Mouse (Mus musculus) NIH3T3 (cell line): ENCODE data around the gene Ndrg4.
"Not testable (repeated sequence)": the region's sequence is repeated elsewhere in the genome, so short reads cannot be mapped to it uniquely, and the experiment has no call there.

Source experiments
- DNase-seq: peaks from one replicate; pipeline ENCODE4 v3.0.0-alpha.2; 2012; ENCODE audit warnings: low read depth

Ndrg4 gene

DNA sequence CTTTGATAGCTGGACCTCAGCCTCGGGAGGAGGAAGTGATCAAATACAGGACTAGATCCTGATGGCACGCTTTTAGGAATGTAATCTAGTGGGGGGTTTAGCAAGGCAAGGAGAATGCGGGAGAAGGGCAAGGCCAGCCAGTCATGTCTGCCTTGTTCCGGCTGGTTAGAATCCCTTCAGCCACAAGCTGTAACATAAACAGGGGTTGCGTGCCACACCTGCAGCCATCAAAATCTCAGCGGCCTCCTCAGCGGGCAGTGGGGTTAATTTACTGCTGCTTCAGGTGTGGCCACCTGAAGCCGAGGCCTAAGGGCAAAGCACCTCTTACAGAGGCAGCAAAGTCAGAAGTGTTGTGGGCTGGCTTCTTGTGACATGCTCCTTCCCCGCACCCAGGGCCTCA lies at the start of gene Ndrg4:
Gene Ndrg4, plus strand, starts transcription at position 350 of the 400 bp plus-strand sequence.
- no peak for DNase-seq

DNA sequence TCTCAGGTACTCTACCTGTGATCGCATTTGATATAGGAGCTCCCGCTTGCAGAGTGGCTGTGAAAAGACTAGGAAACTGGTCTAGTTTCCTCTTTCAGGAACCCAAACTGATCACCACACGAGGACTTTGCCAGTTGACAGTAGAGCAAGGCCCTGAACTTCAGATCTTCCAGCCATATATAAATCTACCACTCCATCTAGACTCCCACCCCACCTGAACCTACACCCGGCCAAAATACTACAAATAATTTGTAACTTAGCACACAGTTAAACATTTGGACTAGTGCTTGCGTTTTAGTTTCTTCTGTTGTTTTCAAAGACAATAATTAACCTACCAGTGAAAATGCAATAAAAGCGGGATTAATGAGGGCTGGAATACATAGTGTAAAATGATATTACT lies 43.9 kb upstream of the Ndrg4 start:
- no peak for DNase-seq

DNA sequence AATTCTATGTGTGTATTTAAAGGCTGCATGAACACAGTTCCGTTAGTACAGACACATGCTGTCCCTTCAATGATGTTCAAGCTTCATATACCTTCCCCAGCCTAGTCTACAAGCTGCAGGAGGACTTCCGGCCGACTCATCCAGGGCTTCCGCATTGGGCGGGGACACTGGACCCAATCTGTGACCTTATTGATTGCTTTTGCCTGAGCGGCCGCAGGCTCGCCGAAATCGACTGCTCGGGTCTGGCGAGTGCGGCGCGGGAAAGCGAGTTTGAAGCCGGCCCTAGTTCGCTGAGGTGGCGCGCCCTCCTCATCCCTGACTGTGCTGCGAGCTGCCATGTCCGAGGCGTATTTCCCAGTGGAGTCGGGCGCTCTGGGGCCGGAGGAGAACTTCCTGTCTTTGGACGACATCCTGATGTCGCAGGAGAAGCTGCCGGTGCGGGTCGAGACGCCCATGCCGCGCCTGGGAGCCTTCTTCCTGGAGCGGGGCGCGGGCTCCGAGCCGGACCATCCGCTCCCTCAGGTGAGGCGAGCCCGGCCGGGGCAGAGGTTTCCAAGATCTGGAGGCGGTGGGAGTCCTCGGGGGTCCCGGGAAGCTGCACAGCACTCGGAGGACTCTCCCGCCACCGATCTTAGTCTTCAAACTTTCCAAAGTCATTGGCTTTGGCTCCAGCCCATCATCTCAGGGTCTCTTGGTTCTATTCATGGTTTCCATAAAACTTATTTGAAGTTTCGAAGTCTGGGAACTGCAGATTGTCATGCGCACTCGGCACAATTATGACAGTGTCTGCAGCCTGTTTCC lies 43.3 kb upstream of the Ndrg4 start, which contains the start of gene Gins3:
Gene Gins3, plus strand, starts transcription at position 192 of the 801 bp plus-strand sequence.
- peak; percentile 95 for DNase-seq

DNA sequence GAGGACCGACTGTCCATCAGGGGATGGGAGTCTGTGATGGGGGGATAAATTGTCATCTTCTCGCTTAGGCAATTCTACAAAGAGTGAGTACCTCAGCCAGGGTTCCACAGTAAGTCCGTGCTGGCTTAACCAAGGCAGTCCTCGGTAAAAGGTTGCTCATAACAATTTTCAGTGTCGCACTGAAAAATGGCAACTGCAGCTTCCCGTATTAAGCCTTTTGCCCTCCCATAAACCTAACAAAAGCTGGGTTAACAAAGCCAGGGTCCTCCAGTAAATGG lies 42.8 kb upstream of the Ndrg4 start:
- DNase-seq = peak; percentile 10

DNA sequence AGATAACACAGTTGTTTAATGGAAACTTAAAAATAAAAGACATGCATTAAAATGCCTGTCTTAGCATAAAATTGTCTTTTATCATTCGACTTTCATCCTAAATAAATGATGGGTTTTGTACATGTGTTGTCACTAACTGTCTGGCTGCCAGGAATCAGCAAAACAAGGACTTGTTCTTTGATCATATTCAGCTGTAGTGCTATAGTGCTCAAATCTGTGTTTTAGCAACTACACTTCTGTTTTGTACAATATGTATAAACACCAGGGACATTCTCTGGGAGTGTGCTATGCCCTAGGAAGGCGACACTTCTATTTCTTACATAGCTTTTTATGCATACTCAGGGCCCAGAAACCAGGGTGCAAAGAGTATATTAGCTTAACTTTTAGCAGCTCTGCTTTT lies 31.8 kb upstream of the Ndrg4 start:
- DNase-seq = no peak

DNA sequence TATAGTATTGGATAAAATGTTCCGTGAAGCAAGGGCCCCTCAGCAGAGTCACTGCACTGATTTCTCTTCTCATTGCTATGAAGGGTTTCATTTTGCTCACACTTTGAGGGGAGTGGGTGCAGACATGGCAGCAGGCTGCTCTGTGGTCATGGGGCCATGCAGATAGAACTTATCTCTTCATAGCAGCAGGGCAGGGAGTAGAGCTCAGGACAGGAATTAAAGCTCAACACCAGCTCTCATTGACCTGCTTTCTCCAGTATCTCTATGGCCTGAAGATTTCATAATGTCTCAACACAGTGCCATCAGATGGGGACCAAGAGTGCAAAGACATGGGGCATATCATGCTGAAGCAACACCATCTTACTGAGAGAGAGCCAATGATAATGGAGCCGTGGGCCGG lies 28.5 kb upstream of the Ndrg4 start:
- no peak for DNase-seq

DNA sequence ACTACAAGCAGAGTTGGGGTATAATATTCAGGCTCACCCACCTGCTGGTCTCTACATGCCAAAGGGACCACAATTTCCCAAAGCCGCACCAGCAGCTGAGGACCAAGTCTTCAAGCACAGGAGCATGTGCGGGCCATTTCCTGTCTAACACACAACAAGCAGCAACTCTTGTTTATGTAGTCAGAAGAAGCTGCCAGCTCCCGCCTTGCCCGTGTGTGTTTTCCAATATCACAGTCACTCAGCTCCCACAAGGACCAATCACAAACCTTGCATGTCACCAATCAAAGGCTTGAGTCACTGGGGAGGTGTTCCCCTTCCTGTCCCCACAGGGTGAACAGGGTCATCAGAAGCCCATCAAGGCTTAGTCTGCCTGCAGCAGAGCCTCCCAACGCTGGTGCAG lies 23.4 kb upstream of the Ndrg4 start:
- DNase-seq = no peak

DNA sequence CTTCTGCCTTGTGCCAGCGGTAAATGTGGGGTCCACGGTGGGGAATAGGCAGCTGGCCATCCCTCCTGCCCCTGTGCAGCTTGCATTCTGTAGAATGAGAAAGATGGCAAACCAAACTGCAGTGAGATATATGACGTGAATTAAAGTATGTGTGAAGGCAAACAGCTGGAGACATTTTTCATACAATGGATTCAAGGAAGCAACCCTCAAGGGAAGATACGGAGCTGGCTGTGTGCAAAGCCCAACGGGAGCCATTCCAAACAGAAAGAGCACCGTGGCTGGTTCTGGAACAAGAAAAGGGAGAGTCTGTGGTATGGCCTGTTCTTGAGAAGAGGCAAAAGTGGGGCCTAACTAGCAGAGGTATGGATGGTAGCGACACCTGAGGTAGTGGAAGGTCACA lies 20.9 kb upstream of the Ndrg4 start:
- no peak for DNase-seq

DNA sequence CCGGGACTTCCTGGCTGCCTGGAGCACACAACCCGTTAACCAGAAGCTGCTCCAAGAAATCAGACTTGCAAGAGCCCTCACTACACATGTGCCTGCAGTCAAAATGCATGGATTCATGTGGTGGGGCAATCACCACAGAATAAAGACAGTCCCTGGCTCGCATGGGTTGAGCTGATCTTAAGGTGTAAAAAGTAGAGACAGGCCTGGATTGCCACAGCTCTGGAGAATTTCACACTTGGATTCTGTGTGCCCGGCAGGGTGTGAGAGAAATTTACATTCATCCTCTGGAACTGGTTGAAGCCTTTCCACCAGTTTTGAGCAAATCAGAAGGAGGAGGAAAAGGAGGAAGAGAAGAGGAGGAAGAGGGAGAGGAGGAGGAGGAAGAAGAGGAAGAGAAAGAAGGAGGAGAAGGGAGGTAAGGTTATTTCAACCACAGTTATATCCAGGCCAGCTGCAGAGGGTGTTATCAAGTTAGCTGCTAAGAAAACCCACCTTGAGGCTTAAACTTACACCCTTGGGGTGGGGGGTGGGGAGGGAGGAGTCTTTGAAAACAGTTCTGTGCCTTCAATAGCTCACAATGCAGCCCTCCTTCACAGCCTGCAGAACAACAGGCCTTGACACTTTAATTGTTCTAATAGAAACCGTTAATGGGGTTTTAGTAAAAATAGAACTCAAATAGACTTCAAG lies 20.3 kb upstream of the Ndrg4 start:
- DNase-seq = no peak

DNA sequence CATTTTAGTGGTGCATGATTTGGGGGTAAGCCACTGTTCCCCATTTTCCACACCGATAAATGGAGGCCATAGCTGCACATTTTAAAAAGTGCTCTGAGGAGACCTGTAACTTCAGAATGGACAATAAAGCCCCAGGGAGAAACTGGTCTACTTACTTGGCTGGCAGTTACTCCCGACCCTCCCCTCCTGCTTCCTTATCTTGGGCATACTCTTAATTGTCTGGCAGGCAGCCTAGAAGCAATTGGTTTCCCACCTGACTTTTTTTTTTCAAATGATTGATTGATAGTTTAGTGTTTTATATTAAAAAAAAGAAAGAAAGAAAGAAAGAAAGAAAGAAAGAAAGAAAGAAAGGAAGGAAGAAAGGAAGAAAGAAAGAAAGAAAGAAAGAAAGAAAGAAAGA lies 19.3 kb upstream of the Ndrg4 start:
- DNase-seq = no peak

DNA sequence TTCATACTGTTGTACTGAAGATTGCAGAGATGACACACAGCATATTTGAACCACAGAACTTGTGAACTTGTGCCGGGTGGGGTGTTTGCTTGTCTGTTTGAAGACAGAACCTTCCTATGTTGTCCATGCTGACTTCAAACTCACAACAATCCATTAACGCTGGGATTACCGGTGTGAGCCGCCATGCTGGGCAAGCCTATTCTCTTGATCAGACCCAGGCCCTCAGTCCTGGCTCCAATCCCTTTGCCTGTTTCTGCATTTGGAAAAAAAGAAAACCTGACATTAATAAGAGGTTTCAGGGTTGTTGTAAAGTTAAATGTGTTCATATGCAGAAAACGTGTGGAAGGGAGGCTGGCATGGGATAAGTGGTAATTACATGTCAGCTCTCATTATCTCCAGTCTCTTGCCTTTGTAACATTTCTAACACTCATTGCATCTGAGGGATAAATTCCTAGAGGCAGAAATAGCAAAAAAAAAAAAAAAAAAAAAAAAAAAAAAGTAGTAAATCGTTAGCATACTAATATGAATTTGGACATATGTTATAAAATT lies 16.4 kb upstream of the Ndrg4 start:
- DNase-seq = no peak

DNA sequence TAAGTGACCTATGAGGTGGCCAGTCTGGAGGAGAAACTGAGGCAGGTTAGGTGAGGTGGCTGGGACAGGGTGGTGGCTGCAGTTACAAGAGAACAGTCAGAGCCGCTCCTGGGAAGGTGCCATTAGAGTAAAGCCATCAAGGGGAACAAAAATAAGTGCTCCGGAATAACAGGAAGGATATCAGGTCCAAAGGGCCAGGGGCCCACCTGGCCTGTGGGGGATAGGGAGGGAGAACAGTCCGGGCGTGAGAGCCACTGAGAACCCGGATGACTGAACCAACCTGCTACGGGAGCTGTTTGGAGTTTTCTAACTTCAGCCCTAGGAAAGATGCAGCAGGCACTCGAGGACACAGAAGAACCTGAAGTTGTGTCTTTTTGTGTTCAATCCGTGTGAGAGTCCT lies 15.7 kb upstream of the Ndrg4 start:
- no peak for DNase-seq

DNA sequence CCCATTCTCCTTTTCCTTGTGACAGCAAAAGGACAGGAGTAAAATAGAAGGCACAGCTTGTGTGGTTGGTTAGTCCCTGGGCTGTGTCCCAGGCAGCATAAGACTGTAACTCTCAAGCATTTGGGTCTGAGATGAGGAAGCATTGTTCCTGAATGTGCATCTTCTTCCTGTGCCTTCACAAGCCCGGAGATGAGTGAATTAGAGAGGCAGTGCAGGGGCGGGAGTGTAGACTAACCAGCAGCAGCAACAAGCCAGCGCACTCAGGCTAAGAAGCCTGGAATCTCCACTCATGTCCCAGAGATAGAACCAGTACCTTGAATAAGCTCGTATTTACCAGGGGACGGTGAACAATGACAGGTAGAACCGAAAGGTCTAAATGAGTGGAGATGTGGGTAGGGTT lies 15.2 kb upstream of the Ndrg4 start:
- DNase-seq = no peak

DNA sequence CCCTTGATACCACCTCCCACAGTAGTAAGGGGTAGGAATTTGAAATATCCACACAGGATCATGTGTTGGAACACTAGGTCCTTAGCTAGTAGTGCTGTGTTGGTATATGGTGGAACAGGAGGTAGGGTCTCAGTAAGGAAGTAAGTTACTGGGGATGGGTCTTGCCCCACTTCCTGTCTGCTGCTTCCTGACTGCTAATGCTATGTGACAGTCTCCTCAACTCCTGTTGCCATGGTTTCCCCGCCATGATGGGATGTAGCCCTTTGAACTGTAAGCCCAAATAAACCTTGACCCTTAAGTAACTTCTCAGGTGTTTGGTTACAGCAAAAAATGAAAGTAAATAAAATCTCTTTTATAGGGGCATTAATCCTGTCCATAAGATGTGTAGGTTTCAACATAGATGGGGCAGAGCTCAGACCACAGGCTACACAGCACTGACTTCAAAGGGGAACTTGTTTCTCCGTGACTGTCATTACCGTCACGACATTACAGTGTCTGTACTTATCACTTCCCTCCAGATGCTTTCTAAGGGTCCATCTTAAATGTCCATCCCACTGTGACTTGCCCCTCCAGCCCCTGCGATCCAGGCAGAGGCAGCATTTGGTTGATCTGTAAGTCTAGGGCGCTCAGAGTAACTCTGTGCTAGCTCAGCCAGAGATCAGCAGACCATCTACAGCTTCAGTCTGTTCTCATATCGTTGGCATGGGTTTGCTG lies 13.7 kb upstream of the Ndrg4 start:
- DNase-seq = no peak

DNA sequence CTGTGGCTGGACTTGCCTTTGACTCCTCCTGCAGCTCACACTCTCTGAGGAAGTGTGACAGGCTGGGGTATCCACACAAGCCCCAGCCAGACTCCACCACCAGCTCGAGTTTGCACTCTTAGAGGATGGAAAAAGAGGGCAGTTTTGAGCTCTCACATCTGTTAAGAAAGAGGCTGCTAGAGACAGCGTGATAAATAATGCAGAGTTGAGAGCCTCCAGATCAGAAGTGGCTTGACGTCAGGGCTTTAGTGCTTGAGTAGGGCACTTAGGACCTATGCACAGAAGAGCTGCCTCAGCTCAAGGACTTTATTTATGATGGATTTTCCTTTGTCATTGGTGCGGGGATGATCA lies 13.2 kb upstream of the Ndrg4 start:
- no peak for DNase-seq

DNA sequence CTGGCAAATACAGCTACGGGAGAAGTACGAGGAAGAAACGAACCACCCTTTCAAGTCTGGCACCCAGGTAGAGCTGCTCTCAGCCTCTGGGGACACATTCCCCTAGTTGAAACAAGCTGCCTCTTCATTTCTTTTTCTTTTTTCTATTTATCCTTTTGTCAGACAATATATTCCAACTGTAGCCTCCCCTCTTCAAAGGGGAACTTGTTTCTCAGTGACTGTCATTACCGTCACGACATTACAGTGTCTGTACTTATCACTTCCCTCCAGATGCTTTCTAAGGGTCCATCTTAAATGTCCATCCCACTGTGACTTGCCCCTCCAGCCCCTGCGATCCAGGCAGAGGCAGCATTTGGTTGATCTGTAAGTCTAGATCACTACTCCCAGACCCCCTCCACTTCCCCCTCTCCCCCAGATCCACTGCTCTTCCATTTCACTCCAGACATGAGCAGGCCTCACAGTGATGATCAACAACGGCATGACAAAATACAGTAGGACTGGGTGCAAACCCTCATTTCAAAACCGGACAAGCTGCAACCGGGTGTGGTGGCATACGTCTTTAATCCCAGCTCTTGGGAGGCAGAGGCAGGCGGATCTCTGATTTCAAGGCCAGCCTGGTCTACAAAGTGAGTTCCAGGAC lies 10.8 kb upstream of the Ndrg4 start:
- DNase-seq = not testable (repeated sequence)

DNA sequence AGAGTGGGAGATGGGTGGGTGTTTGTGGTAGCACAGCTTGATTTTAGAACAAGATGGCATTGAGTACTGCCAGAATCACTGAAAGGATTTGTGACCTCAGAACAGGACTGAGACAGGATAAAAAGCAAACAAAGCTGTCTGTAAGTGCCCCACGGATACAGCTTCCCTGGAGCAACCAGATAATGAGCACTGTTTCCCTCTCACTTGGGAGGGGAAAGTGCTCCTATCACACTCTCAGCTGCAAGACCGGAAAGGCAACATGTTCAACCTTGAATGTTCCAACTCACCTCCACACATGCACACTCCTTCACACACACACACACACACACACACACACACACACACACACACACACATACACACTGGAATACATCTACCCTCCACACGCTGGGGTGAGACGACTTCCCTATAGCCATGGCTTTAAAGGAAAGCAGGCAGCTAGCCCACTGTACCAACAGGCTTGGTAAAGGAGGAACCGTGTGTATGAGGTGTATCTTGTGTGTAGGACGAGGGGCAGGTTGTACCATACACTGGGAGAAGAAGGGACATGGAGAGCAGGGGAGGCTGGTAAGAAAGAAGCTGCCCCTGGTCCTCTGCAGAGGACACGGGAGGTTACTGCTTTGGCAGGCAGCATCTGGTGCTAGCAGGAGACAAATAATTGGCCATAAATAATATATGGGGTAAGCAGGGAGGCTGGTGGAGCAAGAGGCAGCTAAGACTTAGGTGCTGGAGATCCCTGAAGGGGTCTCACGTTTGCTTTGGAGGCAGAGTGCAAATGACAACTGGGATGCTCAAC lies 8.4 kb upstream of the Ndrg4 start:
- DNase-seq = no peak

DNA sequence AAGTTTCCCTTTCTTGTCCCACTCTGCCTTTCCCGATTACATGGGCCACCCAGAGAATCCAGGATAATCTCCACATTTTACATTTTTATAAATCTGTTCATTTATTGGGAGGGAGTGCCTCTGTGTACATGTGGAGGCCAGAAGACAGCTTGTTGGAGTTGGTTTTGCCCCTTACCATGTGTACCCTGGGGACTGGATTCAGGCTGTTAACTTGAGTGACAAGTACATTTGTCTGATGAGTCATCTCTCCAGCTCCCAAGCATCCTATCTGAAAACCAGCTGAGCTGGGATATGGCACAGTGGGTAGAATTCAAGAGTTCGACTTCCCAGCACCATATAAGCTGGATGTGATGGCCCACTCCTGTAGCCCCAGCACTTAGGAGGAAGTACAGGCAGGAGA lies 6.8 kb upstream of the Ndrg4 start:
- DNase-seq = peak; percentile 8

DNA sequence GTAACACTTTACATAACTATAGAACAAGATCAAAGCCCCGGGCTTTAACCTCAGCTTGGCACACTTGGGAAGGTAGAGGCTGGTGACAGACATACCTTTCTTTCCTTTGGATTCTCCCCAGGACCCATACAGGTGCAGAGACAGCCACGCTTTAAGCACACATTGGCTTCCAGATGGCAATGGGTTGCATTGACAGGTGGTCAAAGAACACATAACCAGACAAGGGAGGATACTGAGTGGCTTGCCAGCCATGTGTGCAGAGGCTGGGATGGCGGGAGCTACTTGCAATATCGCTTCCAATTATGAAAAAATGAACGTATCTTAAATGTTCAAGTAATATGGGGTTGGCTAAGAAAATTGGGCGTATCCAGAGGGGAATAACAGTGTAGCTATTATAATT lies 4.9 kb upstream of the Ndrg4 start:
- no peak for DNase-seq

DNA sequence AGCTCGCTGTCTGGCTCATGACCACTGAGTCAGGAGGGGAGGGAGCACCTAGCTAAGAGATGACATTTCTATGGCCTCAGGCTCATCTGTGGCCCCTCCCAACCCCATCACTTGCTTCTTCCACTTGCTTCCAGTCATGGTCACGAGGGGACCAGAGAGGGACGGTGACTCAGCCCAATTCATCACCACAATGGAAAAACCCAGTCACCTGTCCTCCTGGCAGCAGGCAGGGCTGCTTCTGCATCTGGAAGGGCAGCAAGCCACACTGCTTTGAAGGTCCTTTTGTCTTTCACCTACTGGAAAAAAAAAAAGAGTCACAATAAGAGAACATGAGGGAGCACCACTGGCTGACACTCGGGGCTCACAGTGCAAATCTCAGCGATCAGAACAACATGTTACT lies 4.0 kb upstream of the Ndrg4 start:
- DNase-seq = peak; percentile 11

DNA sequence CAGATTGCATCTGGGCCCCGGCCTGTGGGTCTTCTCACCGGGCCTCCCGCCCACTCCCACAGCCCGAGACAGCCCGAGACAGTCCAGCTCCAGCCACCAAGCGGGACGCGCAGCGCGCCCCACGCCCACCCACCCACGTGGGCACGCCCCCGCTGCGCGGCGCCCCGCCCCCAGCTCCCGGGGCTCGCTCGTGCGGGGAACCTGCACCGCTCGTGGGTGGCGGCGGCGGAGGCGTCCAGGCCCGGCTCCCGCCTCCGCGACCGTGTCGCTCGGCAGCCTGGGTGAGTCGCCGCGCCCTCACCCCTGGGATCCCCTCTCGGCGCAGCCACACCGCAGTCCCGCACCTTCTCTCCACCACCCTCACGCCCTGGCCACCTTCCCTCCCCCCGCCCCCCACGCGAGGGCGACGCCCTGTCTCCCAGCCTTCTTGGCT lies 827 bp downstream of the Ndrg4 start:
- no peak for DNase-seq
